Mouse (Mus musculus) MEL (cell line): ENCODE measurements around the gene Ptprn2. TPM values are rescaled to one million over a fixed set of nuclear protein-coding genes. Genes with fewer than 3 reads are reported as not detected.

ENCODE experiments used
- DNase-seq: peaks from one replicate; pipeline ENCODE4 v3.0.0; 2011; ENCODE audit warnings: low read depth, low spot score
- H3K27ac ChIP-seq: 2 replicates; pipeline ENCODE4 v1.5.1; 2012; ENCODE audit warnings: low read depth, mild to moderate bottlenecking, control low read depth, low read length, moderate library complexity; ENCODE audit not compliant: control insufficient read depth
- H3K27me3 ChIP-seq, 2 experiments: fragments of 150-350 bp in 1 of 2; sonication (generic) in 1 of 2; 2 replicates each; pipeline ENCODE4 v1.6.1; 2012; ENCODE audit warnings: low read length in 2 of 2, mild to moderate bottlenecking in 2 of 2, improper control_type of control experiment in 1 of 2, moderate library complexity in 1 of 2; ENCODE audit not compliant: insufficient read depth in 2 of 2, control insufficient read depth in 1 of 2
- H3K36me3 ChIP-seq, 2 experiments: 2 replicates each; pipeline ENCODE4 v1.6.1; 2012 to 2014; ENCODE audit warnings: low read length in 2 of 2, improper control_type of control experiment in 1 of 2, inconsistent platforms in 1 of 2, mild to moderate bottlenecking in 1 of 2; ENCODE audit not compliant: insufficient read depth in 2 of 2, control insufficient read depth in 1 of 2
- H3K4me1 ChIP-seq, 2 experiments: fragments of 150-350 bp in 1 of 2; sonication (generic) in 1 of 2; 2 replicates each; pipeline ENCODE4 v1.6.1; 2012; ENCODE audit warnings: low read length in 2 of 2, improper control_type of control experiment in 1 of 2, mild to moderate bottlenecking in 1 of 2; ENCODE audit not compliant: insufficient read depth in 2 of 2, control insufficient read depth in 1 of 2
- H3K4me3 ChIP-seq, 2 experiments: fragments of 150-350 bp in 1 of 2; sonication (generic) in 1 of 2; 2 replicates each; pipeline ENCODE4 v1.5.1; 2012; ENCODE audit warnings: low read depth in 2 of 2, low read length in 2 of 2, mild to moderate bottlenecking in 2 of 2, moderate library complexity in 2 of 2, control low read depth in 1 of 2, improper control_type of control experiment in 1 of 2; ENCODE audit not compliant: control insufficient read depth in 1 of 2, insufficient read depth in 1 of 2
- H3K79me2 ChIP-seq: 2 replicates; pipeline ENCODE4 v1.6.1; 2012; ENCODE audit warnings: mild to moderate bottlenecking, low read length, moderate library complexity; ENCODE audit not compliant: control insufficient read depth, poor library complexity, insufficient read depth
- H3K9ac ChIP-seq: 2 replicates; pipeline ENCODE4 v1.6.1; 2012; ENCODE audit warnings: low read depth, mild to moderate bottlenecking, control low read depth, low read length, moderate library complexity; ENCODE audit not compliant: control insufficient read depth, poor library complexity, severe bottlenecking
- H3K9me3 ChIP-seq: fragments of 150-350 bp; sonication (generic); replicated peaks from 2 replicates; pipeline ENCODE4 v1.6.1; 2012; ENCODE audit warnings: mild to moderate bottlenecking, low read length, improper control_type of control experiment, moderate library complexity; ENCODE audit not compliant: insufficient read depth
- BHLHE40 ChIP-seq: IDR thresholded peaks from 2 replicates; pipeline ENCODE4 v1.6.1; 2012; ENCODE audit warnings: low read depth, mild to moderate bottlenecking, inconsistent platforms, low read length, improper control_type of control experiment, borderline replicate concordance
- CHD2 ChIP-seq: IDR thresholded peaks from 2 replicates; pipeline ENCODE4 v1.6.1; 2011; ENCODE audit warnings: low read length, improper control_type of control experiment
- CTCF ChIP-seq, 3 experiments: IDR thresholded peaks in 2 of 3; conservative IDR thresholded peaks in 1 of 3; 2 replicates each; pipeline ENCODE4 v1.5.1; 2011 to 2012; ENCODE audit warnings: low read length in 3 of 3, low read depth in 2 of 3, mild to moderate bottlenecking in 2 of 3, improper control_type of control experiment in 1 of 3, inconsistent platforms in 1 of 3, mixed read lengths in 1 of 3, moderate library complexity in 1 of 3; ENCODE audit not compliant: control insufficient read depth in 1 of 3, insufficient read depth in 1 of 3, poor library complexity in 1 of 3, severe bottlenecking in 1 of 3
- EP300 ChIP-seq, 2 experiments: IDR thresholded peaks; 2 replicates each; pipeline ENCODE4 v1.6.1; 2011; ENCODE audit warnings: improper control_type of control experiment in 2 of 2, low read length in 2 of 2, low read depth in 1 of 2, mild to moderate bottlenecking in 1 of 2
- ETS1 ChIP-seq: IDR thresholded peaks from 2 replicates; pipeline ENCODE4 v1.6.1; 2012; ENCODE audit warnings: low read depth, mild to moderate bottlenecking, inconsistent platforms, low read length, improper control_type of control experiment, moderate library complexity
- GABPA ChIP-seq: IDR thresholded peaks from 2 replicates; pipeline ENCODE4 v1.6.1; 2012; ENCODE audit warnings: low read depth, mild to moderate bottlenecking, inconsistent platforms, low read length, improper control_type of control experiment, moderate library complexity
- HCFC1 ChIP-seq: IDR thresholded peaks from 2 replicates; pipeline ENCODE4 v1.6.1; 2012; ENCODE audit warnings: low read depth, mild to moderate bottlenecking, inconsistent platforms, low read length, improper control_type of control experiment, moderate library complexity
- KAT2A ChIP-seq: conservative IDR thresholded peaks from 2 replicates; pipeline ENCODE4 v1.6.1; 2012; ENCODE audit warnings: low read depth, low read length, improper control_type of control experiment, inconsistent platforms
- MAFK ChIP-seq: IDR thresholded peaks from 2 replicates; pipeline ENCODE4 v1.6.1; 2011; ENCODE audit warnings: low read depth, mild to moderate bottlenecking, low read length, improper control_type of control experiment, borderline replicate concordance
- MAX ChIP-seq: IDR thresholded peaks from 2 replicates; pipeline ENCODE4 v1.6.1; 2011; ENCODE audit warnings: low read length, improper control_type of control experiment
- MAZ ChIP-seq: IDR thresholded peaks from 2 replicates; pipeline ENCODE4 v1.6.1; 2012; ENCODE audit warnings: low read depth, mild to moderate bottlenecking, inconsistent platforms, low read length, improper control_type of control experiment
- MXI1 ChIP-seq: IDR thresholded peaks from 2 replicates; pipeline ENCODE4 v1.6.1; 2011; ENCODE audit warnings: mild to moderate bottlenecking, low read depth, low read length, improper control_type of control experiment
- MYC ChIP-seq: IDR thresholded peaks from 2 replicates; pipeline ENCODE4 v1.6.1; 2011; ENCODE audit warnings: low read depth, mild to moderate bottlenecking, low read length, improper control_type of control experiment, moderate library complexity
- NELFE ChIP-seq: IDR thresholded peaks from 2 replicates; pipeline ENCODE4 v1.6.1; 2011; ENCODE audit warnings: low read depth, low read length, improper control_type of control experiment
- NRF1 ChIP-seq: IDR thresholded peaks from 2 replicates; pipeline ENCODE4 v1.6.1; 2014; ENCODE audit warnings: low read depth, mild to moderate bottlenecking, inconsistent platforms, low read length, improper control_type of control experiment, moderate library complexity; ENCODE audit not compliant: poor library complexity, insufficient read depth, severe bottlenecking
- POLR2A ChIP-seq, 2 experiments: IDR thresholded peaks; 2 replicates each; pipeline ENCODE4 v1.6.1; 2011 to 2012; ENCODE audit warnings: low read length in 2 of 2, mild to moderate bottlenecking in 2 of 2, control low read depth in 1 of 2, improper control_type of control experiment in 1 of 2, low read depth in 1 of 2, moderate library complexity in 1 of 2; ENCODE audit not compliant: control insufficient read depth in 1 of 2, insufficient read depth in 1 of 2, poor library complexity in 1 of 2
- POLR2AphosphoS2 ChIP-seq: IDR thresholded peaks from 2 replicates; pipeline ENCODE4 v1.6.1; 2011; ENCODE audit warnings: low read length, improper control_type of control experiment
- RCOR1 ChIP-seq: IDR thresholded peaks from 2 replicates; pipeline ENCODE4 v1.6.1; 2012; ENCODE audit warnings: low read depth, mild to moderate bottlenecking, inconsistent platforms, low read length, improper control_type of control experiment
- SIN3A ChIP-seq: IDR thresholded peaks from 2 replicates; pipeline ENCODE4 v1.6.1; 2012; ENCODE audit warnings: low read length, improper control_type of control experiment, inconsistent platforms
- SMC3 ChIP-seq: IDR thresholded peaks from 2 replicates; pipeline ENCODE4 v1.6.1; 2011; ENCODE audit warnings: low read depth, low read length, improper control_type of control experiment
- TBP ChIP-seq: IDR thresholded peaks from 2 replicates; pipeline ENCODE4 v1.8.0; 2011; ENCODE audit warnings: low read depth, low read length, improper control_type of control experiment
- TCF12 ChIP-seq: IDR thresholded peaks from 2 replicates; pipeline ENCODE4 v1.6.1; 2014; ENCODE audit warnings: low read depth, mild to moderate bottlenecking, inconsistent platforms, low read length, improper control_type of control experiment, moderate library complexity
- UBTF ChIP-seq: IDR thresholded peaks from 2 replicates; pipeline ENCODE4 v1.6.1; 2012; ENCODE audit warnings: low read depth, mild to moderate bottlenecking, inconsistent platforms, low read length, improper control_type of control experiment, moderate library complexity, borderline replicate concordance; ENCODE audit not compliant: insufficient read depth
- USF2 ChIP-seq, 2 experiments: IDR thresholded peaks; 2 replicates each; pipeline ENCODE4 v1.6.1; 2011 to 2012; ENCODE audit warnings: improper control_type of control experiment in 2 of 2, low read length in 2 of 2, borderline replicate concordance in 1 of 2, inconsistent platforms in 1 of 2, low read depth in 1 of 2, mild to moderate bottlenecking in 1 of 2; ENCODE audit not compliant: insufficient read depth in 1 of 2
- ZKSCAN1 ChIP-seq: IDR thresholded peaks from 2 replicates; pipeline ENCODE4 v1.6.1; 2012; ENCODE audit warnings: low read depth, mild to moderate bottlenecking, inconsistent platforms, low read length, improper control_type of control experiment, moderate library complexity
- polyA plus RNA-seq, 2 experiments: library from polyadenylated mRNA; stranded (reverse) in 1 of 2; unstranded in 1 of 2; fragments of >175 nt in 1 of 2; fragments of >200 nt in 1 of 2; gene quantifications; 2 replicates each; pipeline versions ENCODE4 v1.2.1 to v1.2.4; 2012; ENCODE audit warnings: low replicate concordance in 2 of 2, low read depth in 1 of 2; ENCODE audit not compliant: insufficient read length in 2 of 2, insufficient read depth in 1 of 2, missing spikeins in 1 of 2
- total RNA-seq: library from RNA; depleted of rRNA; stranded (reverse); fragments of 300-350 nt; gene quantifications from 2 replicates; pipeline ENCODE4 v1.2.3, GENCODE M21; 2012

Gene Ptprn2
- total and polyA plus RNA-seq, 3 experiments = not detected

DNA sequence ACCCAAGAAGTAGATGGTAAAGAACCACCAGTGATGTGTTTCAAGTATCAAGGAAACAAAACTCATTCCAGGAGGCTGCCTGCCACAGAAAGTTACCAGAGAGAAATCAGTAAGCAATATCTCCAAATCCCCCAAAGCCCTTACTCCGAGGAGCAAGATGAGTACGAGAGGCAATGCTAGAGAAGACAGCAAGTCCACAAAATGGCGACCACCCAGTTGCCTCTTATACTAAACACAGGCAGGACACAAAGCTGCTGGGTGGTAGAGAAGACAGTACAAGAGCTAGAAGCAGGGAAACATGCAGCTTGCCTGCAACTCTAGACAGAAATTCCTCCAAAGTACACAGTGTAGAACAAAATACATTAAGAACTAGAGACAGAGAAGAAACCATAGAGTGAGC is 300.2 kb downstream of the Ptprn2 start:
- H3K79me2 ChIP-seq = no peaks in the 10 kb centered on the region
- H3K4me1 ChIP-seq = no peaks in the 10 kb centered on the region
- H3K27me3 ChIP-seq = no peaks in the 10 kb centered on the region
- no peak overlapping the region for H3K4me3 ChIP-seq
- H3K9ac ChIP-seq = no peak overlapping the region
- no peaks in the 10 kb centered on the region; the same call in 1 of the 2 replicates for H3K9me3 ChIP-seq
- no peak overlapping the region for H3K27ac ChIP-seq
- no peaks in the 10 kb centered on the region for H3K36me3 ChIP-seq
- no peak for DNase-seq
- TF ChIP-seq SMC3 (no peak), TCF12 (no peak), POLR2AphosphoS2 (no peak), EP300 (IDR thresholded peaks at IDR 0.05; ENCODE audit: low read depth in 1 of 2, low read length in 2 of 2) (no peak), GABPA (no peak), MXI1 (no peak), MYC (no peak), KAT2A (no peak), UBTF (no peak), POLR2A (IDR thresholded peaks at IDR 0.05; ENCODE audit: control insufficient read depth in 1 of 2, insufficient read depth in 1 of 2, low read depth in 1 of 2, low read length in 2 of 2, poor library complexity in 1 of 2) (no peak), NELFE (no peak)

DNA sequence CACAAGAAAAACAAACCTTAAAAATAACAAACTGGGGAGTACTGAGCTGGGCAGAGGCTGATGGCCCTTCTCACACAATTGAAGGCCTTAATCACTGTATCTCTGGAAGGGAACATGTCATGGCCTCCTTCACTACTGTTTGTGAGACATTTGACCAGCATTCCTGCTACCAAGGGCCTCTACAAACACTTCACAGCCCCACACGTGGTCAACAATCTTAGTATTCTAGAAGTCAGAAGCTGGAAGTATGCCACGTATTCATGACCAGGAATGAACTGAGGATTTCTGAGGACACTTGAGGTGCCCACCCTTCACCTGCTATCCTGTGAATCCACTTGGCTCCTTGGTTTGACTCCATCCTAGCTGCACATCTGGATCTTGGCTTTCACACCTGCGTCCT is 302.8 kb downstream of the Ptprn2 start:
- DNase-seq = no peak
- no peak for TF ChIP-seq TBP
- TF ChIP-seq MAZ = no peak
- no peak for TF ChIP-seq SMC3
- TF ChIP-seq CTCF (IDR thresholded peaks at IDR 0.05 in 2 of 3, conservative IDR thresholded peaks at IDR 0.05 in 1 of 3; ENCODE audit: control insufficient read depth in 1 of 3, insufficient read depth in 1 of 3, low read depth in 2 of 3, low read length in 3 of 3, poor library complexity in 1 of 3, severe bottlenecking in 1 of 3) = no peak
- no peak for TF ChIP-seq MXI1
- Histone ChIP-seq H3K9me3 (no peaks in the 10 kb centered on the region), H3K4me3 (no peak overlapping the region), H3K9ac (no peak overlapping the region), H3K27ac (no peak overlapping the region), H3K79me2 (no peaks in the 10 kb centered on the region), H3K4me1 (no peaks in the 10 kb centered on the region), H3K27me3 (no peaks in the 10 kb centered on the region), H3K36me3 (no peaks in the 10 kb centered on the region)

DNA sequence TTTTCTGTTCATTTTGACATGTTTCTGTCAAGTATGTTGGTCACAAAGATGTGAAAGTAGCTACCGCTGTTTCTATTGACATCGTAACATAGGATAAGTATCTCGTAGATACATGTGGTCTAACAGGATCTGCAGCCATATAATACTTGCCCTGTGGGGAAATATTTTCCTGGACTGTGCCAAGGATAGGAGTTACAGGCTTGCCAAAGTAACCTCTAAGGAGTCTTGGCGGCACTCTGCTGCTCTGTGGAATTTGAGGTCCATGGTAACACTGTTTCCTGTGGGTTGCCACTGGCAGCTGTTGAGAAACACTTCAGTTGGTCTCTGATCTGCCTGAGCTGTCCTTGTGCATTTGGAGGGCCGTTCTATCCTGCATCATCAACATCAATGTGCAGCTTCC is 317.8 kb downstream of the Ptprn2 start:
- Histone ChIP-seq H3K79me2 (no peaks in the 10 kb centered on the region), H3K4me1 (no peaks in the 10 kb centered on the region), H3K9ac (no peak overlapping the region), H3K36me3 (no peaks in the 10 kb centered on the region), H3K4me3 (no peak overlapping the region), H3K27ac (no peak overlapping the region), H3K9me3 (no peaks in the 10 kb centered on the region), H3K27me3 (no peaks in the 10 kb centered on the region)
- TF ChIP-seq BHLHE40 (no peak), POLR2AphosphoS2 (no peak), SIN3A (no peak), ETS1 (no peak), RCOR1 (no peak), MAX (no peak), USF2 (IDR thresholded peaks at IDR 0.05; ENCODE audit: borderline replicate concordance in 1 of 2, insufficient read depth in 1 of 2, low read depth in 1 of 2, low read length in 2 of 2) (no peak), MAFK (no peak), TCF12 (no peak), HCFC1 (no peak), MYC (no peak), NRF1 (no peak), CHD2 (no peak), ZKSCAN1 (no peak)
- DNase-seq = no peak
